Mouse (Mus musculus): ENCODE data around the gene Surf6. TPM values are rescaled to one million over a fixed set of nuclear protein-coding genes. Genes with fewer than 3 reads are reported as not detected.
"Not testable (repeated sequence)": the region's sequence is repeated elsewhere in the genome, so short reads cannot be mapped to it uniquely, and the experiment has no call there.

The Surf6 gene
- total RNA-seq, 2 experiments from 2014 or later = 12.9 to 14.7 TPM

DNA sequence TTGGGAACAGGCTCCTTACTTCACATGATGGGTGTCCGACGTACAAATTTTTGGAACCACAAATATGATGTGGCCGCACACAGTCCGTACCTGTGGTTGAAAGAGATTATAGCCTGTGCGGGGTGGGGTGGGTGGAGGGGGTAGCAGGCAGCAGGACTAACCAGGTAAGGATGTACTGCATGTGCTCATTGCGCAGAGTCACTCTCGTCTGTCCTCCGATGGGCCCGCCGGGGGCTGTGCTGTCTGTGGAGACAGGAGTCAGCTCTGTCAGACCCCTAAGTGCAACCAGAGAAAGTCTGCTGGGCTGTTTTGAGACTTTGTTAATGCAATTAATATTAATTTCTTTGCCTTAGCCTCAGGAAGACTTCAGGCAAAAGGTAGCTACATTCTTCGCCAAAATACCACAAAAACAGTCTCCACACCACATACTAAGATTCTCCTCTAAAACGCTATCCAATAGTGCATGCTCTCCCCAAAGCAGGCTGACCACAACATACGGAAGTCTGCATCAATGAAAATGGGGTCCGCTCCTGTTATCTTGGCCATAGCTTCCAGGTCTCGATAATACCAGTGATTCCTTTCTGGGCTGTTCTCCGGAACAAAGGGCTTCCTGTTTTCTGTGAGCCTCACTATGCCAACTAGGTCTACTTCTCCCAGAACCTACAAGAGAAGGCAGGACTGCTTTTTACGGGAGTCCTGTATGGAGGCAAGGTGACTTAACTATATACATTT lies 10.9 kb upstream of the Surf6 start:
- DNase-seq = no peak

DNA sequence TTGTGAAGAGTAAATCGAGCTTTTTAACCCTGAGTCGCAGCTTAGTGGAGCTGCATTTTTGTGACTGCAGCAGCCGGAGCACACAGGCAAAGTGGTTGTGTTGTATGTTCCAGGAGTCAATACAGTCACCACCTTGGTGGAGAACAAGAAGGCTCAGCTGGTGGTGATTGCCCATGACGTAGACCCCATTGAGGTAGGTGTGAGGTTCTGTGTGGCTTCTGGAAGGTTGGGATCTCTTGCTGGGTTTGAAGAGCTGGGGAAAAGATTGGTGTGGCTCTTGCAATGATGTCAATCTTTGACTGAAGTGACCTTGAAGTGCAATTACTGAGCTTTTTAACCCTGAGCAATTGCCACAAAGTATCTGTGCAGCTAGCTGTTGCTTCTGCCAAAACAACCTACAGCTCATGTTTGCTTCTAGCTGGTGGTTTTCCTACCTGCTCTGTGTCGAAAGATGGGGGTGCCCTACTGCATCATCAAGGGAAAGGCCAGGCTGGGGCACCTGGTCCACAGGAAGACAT lies 9.6 kb upstream of the Surf6 start:
- DNase-seq = no peak

DNA sequence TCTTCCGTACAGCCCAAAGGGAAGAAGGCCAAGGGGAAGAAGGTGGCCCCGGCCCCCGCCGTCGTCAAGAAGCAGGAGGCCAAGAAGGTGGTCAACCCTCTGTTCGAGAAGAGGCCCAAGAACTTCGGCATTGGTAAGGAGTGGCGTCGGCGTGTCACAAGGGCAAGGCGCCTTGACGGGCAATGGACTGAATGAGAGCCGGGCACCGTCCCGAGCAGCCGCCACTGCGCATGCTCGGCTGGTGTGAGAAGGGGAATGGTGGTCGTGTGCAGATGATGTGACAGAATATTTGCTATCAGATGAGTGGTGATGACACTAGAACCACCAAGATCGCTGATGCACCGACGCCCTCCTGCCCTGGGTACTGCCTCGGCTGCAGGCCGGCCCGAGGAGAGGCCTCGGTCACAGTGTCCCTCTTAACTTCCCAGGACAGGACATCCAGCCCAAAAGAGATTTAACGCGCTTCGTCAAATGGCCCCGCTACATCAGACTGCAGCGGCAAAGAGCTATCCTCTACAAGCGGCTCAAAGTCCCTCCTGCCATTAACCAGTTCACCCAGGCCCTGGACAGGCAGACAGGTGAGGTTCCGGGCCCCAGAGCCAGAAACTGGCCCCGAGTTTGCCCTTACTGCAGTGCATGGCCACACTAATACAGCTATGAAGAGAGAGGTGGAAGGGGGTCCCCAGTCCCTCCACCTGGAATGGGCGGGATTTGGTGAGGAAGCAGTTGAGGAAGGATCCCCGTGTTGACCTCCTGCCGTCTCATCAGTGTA lies 8.5 kb upstream of the Surf6 start:
- DNase-seq = peak; percentile 69

DNA sequence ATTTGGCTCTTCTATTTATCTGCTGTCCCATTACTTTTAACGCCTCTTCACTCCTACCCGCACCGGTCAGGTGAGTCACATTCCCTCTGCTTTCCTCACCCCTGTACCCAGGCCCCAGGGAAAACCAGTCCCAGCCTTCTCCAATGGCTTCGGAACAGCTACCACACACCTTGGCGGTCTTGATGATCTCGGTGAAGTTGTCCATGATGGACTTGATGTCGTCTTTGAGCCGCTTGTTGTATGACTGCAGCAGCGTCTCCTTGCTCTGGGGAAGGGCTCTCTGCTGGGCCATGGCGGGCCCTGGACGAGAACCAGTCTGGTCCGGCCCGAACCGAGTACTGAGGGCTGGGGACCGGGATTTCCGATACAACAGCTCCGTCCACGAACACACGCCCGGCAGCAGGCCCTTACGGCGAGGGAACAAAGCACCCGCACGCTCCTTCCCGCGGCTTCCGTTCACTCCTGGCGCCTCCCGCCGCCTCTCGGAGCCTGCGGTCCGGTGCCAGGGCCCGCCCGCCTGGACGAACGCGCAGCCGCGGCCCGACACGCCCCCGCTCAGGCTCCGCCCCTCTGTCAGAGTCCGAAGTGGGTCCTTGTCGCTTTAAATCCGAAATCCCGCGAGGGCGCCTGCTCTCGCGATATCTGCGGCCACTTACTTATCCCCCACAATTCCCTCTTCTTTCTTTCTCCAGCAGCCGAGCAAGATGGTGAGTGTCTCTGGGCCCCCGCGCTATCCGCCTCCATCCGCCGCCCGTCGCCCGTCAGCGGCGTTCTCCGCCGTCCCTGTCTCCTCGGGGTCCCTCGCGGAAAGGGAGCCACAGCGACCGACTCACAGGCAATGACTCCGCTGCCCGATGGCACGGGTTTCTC lies 7.7 kb upstream of the Surf6 start, which contains the start of the genes Med22 and Rpl7a:
Med22 (minus strand) TSS at position 554 of the 870 bp plus-strand sequence.
Rpl7a (plus strand) TSS at position 641 of the 870 bp plus-strand sequence.
- DNase-seq = peak; percentile 100

DNA sequence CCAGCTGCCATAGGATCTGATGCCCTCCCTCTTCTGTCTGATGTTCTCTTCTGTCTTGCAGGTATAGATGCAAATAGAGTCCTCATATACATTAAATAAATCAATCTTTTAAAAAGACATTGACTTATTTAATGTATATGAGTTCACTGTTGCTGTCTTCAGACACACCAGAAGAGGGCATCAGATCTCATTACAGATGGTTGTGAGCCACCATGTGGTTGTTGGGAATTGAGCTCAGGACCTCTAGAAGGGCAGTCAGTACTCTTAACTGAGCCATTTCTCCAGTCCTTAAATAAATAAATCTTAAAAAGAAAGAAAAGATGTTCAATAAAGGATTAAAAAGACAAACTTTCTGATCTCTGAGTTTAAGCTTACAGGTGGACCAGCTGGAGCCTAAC lies 6.7 kb upstream of the Surf6 start:
- DNase-seq = no peak

DNA sequence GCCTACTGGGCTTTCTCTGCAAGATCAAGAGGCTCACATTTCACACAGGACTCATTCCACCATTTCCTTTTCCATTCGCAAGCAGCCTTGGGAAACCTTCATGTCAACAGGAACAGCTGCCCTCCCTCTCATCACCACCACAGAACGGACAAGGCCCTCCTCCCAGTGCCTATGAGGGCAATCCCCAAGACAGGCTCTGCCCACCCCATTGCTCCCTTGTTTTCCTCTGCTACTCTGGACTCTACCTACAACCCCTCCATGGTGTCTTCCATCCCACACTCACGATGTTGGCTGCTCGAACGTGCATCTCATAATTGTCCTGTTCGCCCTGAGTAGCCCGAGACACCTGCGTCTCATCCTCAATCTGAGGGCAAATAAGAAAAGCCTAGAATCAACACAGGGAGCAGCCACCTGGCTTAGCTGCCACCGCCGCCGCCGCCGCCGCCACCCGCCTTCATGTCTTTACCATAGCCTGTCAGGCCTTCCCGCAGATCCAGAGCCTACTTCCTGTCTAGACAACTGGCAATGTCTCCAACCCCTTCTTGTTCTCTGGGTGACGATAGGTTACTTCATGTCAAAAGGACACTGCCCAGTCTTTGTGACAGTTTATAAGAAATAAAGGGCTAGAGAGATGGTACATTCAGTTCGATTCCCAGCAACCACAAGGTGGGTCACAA lies 6.2 kb upstream of the Surf6 start:
- DNase-seq = no peak

DNA sequence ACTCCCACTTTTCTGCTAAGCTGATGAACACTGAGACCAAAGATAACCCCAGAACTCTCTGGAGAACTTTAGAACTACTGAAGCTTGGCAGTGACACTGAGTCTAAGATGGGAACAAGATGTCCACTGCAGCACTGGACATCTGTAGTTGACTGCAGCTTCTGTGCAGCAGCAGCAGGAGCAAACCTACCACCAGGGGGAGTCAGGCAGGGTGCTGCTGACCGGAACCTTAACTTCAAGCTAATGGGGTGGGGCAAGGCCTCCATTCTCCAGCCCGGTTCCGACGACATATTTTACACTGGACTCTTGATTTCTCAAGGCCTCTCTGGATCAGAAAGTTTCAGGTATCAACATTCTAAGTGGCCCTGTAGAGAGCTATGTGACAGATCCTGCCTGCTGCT lies 4.4 kb upstream of the Surf6 start:
- peak; percentile 58 for DNase-seq

DNA sequence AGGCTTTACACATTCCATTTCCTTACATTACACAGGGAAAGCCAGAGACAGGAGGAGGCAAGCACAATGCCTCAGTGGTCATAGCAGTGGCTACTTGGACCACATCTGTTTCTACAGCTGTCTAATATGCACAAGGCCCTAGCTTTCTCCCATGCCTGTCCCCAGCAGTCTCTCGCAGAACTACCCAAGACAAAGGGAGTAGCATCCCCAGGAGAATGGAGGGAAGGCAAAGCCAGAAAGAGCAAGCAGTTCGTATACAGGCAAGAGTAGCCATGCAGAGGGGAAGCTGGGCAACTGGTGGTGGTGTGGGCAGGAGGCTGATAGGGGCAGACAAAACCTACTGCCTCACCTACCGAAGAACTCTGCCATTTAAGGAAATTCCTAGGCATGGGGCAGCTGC lies 3.8 kb upstream of the Surf6 start:
- no peak for DNase-seq

DNA sequence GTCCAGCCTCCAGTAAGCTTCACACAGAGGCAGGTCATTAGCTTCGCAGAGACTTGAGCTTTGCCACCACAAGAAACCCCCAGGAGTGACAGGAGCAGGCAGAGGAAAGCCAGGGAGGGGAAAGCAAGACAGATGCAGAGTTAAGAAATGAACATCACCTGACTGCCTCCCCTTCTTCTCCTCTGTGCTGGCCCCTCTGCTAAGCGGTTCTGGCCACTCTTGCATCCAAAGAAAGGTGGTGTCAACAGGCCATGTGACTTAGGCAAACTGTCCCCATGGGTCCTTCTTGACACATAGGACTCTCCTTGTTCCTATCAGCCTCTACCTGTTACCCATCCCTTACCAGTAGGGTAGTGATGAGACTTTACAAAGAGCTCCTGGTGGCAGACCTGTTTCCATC lies 3.3 kb upstream of the Surf6 start:
- no peak for DNase-seq

DNA sequence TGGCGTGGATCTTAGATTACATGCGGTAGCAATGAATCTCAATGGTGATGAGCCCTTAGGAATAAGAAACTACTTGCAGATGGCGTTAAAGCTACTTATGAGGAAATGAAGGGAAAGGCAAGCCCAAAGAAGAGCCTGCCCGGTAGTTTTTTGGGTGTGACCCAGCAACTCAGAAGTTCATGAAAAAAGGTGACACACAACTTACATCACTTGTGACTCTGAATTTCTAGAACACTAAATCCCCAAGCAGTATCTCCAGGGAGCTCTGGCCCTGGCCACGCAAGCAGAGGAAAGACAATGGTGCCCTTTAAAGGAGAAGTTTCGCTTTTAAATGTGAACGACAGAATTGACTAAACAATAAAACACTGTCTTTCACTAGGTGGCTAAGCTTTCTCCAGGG lies 632 bp upstream of the Surf6 start:
- DNase-seq = no peak

DNA sequence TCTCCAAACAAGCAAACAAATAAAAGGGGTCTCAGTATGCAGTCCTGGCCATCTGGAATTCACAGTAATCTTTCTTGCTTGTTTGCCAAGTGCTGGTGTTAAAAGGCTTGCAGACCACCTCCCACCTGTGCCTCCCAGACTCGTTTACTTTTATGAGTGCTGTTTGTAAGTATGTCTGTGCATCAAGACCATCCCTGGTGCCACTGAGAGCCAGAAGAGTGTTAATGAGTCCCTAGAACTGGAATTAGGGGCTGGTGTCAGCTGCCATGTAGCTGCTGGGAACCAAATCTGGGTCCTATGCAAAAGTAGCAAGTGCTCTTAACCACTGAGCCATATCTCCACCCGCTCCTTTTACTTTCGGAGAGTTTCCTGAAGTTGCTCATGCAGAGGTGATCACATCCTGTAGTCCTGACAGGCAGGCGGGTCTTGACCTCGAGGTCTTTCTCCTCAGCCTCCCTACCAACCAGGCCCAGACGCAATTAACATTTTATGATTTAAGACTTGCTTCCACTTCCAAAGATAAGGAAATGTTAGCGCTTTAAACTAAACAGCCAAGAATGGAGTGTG lies 762 bp downstream of the Surf6 start:
- no peak for DNase-seq

DNA sequence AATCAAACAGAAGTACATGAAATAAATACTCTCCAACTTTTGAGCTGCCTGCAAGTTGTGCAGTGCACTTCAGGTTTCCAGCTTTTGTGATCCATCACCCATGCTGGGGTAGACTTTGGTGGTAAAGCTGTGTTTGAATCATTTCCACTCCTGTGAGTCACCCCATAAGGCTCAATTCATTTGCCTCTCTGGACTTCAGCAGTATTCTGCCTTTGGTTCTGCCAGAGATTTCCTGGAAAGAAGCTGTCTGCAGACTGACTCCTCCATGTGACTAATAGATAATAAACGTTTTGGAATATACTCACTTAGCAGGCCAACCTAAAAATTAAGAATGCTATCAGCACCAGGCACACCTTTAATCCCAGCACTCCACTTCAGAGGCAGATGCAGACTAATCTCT lies 1.9 kb downstream of the Surf6 start:
- no peak for DNase-seq

DNA sequence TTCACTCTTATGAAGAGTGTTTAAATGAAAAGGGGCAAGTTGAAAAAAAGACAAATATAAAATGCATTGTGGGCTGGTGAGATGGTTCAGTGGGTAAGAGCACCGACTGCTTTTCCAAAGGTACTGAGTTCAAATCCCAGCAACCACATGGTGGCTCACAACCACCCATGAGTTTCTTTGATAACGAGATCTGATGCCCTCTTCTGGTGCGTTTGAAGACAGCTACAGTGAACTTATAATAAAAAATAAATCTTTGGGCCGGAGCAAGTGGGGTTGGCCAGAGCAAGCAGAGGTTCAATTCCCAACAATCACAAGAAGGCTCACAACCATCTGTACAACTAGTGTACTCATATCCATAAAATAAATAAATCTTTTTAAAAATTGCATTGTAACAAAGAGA lies 6.8 kb downstream of the Surf6 start:
- no peak for DNase-seq

DNA sequence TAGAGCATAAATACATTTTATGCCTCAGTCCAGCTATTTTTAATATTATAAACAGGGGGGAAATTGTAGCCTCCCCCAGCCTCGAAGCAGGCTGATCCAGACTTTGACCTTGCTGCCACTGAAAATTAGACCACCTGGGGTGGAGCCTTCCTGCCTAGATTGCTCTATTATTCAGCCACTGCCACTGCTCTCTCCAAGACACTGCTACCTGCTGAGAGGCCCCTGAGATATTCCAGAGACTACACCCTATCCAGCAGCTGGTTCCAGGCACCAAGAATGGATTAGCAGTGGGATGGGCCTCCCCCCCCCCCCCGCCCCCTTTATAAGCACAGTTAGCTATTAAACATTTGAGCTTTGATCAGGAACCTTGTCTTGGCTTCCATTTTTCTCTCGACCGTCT lies 16.5 kb downstream of the Surf6 start:
- not testable (repeated sequence) for DNase-seq

DNA sequence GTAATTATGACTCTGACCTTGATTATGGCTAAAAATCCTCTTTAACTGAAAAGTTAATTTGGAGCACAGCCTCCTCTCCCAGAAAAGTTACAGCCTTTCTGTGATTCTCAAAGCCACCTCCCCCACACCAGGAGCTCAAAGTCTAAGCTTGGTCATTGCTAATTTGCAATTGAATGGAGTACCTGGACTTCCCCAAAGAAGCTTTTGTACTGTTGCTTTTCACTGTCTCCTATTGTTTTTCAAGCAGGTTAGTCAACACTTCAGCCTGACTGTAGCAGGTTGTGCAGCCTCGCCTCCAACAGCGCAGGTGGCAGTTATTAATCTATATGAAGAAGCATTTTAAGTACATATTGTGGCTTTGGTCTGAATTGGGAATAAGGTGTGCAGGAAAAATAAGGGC lies 17.1 kb downstream of the Surf6 start:
- DNase-seq = not testable (repeated sequence)

DNA sequence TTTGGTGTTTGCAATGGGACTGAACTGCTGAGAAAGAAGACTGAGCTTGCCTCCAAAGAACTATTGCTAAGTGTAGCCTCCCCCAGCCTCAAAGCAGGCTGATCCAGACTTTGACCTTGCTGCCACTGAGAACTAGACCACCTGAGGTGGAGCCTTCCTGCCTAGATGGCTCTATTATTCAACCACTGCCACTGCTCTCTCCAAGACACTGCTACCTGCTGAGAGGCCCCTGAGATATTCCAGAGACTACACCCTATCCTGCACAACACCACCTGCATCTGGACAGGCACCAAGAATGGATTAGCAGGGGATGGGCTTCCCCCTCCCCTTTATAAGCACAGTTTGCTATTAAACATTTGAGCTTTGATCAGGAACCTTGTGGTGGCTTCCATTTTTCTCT lies 24.1 kb downstream of the Surf6 start:
- no peak for DNase-seq

DNA sequence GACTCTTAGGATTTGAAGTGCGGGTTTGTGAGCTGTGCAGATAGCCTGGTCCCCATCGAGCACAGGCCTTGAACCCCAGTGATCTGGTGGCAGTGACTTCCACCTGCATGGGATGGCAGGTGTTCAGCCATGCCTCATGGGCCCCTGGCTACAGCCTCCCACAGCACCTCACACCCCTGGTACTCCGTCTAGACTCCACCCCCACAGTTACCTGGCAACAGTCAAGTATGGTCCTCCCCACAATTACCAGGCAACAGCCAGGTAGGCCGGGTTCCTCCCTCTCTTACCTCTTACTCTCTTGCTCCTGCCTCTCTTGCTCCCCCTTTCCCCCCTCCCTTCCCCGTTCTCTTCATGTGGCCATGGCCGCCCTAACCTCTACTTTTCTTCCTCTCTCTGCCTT lies 32.0 kb downstream of the Surf6 start:
- DNase-seq = no peak

DNA sequence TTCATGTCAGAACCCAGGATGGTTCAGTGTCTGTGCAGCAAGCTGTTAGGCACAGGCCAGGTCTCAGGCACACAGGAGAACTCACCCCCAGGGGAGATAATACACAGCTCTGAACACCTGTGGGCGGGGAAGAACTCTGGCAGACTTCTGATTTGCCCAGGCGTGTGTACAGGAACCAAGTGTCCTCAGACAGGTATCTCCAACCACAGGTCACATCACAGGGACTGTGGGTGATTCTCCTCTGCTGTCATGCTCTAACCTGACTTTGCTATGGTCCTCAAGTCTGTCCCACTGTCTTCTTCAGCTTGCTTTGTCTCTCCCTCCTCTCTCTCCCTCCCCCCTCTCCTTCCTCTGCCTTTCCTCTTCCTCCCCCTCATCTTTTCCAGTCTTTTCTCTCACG lies 37.8 kb downstream of the Surf6 start, which contains the start of gene Abo:
Abo (minus strand) TSS at position 101 of the 400 bp plus-strand sequence.
- no peak for DNase-seq

DNA sequence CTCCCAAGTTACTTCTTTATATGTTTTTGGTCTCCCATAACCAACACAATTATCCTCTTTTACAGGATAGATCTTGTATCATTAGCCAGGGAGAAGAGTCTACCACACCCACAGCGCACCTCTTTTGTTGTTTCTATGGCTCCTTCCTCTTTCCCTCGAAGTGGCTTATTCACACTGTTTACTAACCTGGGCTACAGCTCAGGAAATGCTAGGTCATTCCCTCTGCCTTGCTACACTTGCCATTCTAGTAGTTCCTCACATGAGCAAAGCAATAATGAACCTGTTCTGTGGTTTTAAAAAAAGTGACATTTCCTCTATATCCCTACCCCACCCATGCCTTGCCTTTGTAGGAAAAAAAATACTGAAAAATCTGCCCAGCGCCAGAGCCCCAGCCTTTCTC lies 39.8 kb downstream of the Surf6 start:
- DNase-seq = no peak

DNA sequence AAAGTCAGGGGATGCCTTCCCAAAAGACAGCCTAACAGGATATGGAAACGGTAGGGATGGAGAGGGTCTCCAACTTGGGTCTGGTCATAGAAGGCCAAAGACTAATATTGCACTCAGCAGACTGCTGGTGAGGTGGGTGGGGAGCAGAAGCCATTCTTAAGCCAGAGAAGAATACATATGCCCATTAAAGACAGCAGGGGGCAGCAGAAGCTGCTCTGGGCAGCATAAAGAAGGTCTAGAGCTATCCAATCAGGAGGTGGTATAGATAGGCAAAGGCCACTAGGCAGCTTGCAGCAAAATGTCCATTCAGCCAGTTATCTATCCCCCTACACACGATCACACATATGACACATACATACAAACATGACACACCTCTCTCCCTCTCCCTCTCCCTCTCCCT lies 55.0 kb downstream of the Surf6 start:
- peak; percentile 12 for DNase-seq
